Mouse (Mus musculus) heart, embryonic 15.5 days (tissue): ENCODE measurements around the gene Cd93. TPM values are rescaled to one million over a fixed set of nuclear protein-coding genes. Genes with fewer than 3 reads are reported as not detected.

Source experiments
- ATAC-seq: fragments of 200-750 bp; cut with Nextera tagmentation; replicated peaks from 2 replicates; pipeline ENCODE4 v1.8.0; 2017; ENCODE audit warnings: low read depth, moderate TSS enrichment; ENCODE audit not compliant: insufficient number of reproducible peaks, insufficient read depth, low FRiP score
- H3K27ac ChIP-seq: fragments of 300-500 bp; sonication (generic); 2 replicates; pipeline ENCODE4 v1.5.1; 2015; ENCODE audit warnings: mild to moderate bottlenecking, inconsistent platforms
- H3K27me3 ChIP-seq: fragments of 300-500 bp; sonication (generic); 2 replicates; pipeline ENCODE4 v1.6.1; 2015; ENCODE audit warnings: inconsistent platforms
- H3K36me3 ChIP-seq: fragments of 300-500 bp; sonication (generic); 2 replicates; pipeline ENCODE4 v1.6.1; 2015; ENCODE audit warnings: mild to moderate bottlenecking, inconsistent platforms
- H3K4me1 ChIP-seq: fragments of 300-500 bp; sonication (generic); replicated peaks from 2 replicates; pipeline ENCODE4 v1.6.1; 2015; ENCODE audit warnings: inconsistent platforms
- H3K4me2 ChIP-seq: fragments of 300-500 bp; sonication (generic); 2 replicates; pipeline ENCODE4 v1.6.1; 2015; ENCODE audit warnings: inconsistent platforms, mild to moderate bottlenecking, moderate library complexity
- H3K4me3 ChIP-seq: fragments of 300-500 bp; sonication (generic); 2 replicates; pipeline ENCODE4 v1.5.1; 2015; ENCODE audit warnings: mild to moderate bottlenecking, inconsistent platforms
- H3K9ac ChIP-seq: fragments of 300-500 bp; sonication (generic); 2 replicates; pipeline ENCODE4 v1.6.1; 2015; ENCODE audit warnings: mild to moderate bottlenecking, inconsistent platforms
- H3K9me3 ChIP-seq: fragments of 300-500 bp; sonication (generic); replicated peaks from 2 replicates; pipeline ENCODE4 v1.6.1; 2016; ENCODE audit warnings: inconsistent platforms
- WGBS: fragments of 180-500 bp; shearing (Covaris S2); methylation state at CpG from one replicate; pipeline ENCODE4 v1.1.7; 2015; ENCODE audit warnings: mixed read lengths; 5-methylcytosine and 5-hydroxymethylcytosine counted together
- polyA plus RNA-seq: library from polyadenylated mRNA; unstranded; fragments of >200 nt; fragmentation: Nextera tagmentation; extraction: Ambion mirVana; gene quantifications from 2 replicates; pipeline ENCODE4 v1.2.1, GENCODE M21; 2015

Cd93 gene
- polyA plus RNA-seq, 1 experiment from 2014 or later: 25.7 TPM

DNA sequence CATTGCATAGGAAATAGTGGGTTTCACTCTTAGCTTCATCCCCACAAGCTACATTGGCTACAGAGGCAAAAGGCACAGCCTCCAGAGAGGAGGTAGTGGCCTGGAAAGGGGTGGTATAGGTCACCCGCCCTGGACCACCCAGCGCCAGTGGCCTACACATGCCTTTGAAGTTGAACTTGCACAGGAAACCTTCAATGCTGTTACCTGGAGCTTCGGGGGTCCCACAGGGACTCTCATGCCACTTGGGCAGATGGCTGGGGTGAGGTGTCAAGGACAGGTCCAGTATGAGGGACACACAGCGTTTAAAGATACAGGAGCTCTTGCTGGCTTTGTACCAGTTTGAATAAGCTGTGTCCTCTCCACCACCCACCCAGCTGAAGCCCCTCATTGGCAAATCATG, 653 bp downstream of the Cd93 start:
- Histone ChIP-seq H3K4me3 (peak overlapping the region; percentile 47), H3K9me3 (no peaks in the 10 kb centered on the region), H3K4me2 (peak overlapping the region; percentile 45), H3K36me3 (no peaks in the 10 kb centered on the region), H3K27ac (peak overlapping the region; percentile 85), H3K27me3 (no peaks in the 10 kb centered on the region), H3K9ac (peak overlapping the region; percentile 47), H3K4me1 (peaks cover 7% of the 10 kb centered on the region)
- ATAC-seq: no peak
- 72% methylated on average over 4 of the region's 4 CpGs for WGBS

DNA sequence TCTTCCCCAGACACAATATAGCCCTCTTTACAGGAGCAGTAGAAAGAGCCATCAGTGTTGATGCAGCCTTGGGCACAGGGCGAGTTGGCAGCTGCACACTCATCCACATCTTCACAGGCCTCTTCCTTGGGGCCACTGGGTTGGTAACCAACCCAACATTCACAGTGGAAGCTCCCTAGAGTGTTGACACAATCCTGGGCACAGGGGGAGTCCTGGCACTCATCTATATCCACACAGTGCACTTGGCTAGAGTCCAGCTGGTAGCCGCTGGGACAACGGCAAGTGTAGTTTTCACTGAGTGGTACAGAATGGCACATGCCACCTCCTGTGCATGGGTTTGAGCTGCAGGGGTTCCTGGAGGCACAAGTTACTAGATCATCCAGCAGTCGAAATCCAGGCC, 1.2 kb downstream of the Cd93 start:
- Histone ChIP-seq H3K9ac (peak overlapping the region; percentile 47), H3K27ac (peak overlapping the region; percentile 85), H3K4me3 (peak overlapping the region; percentile 47), H3K27me3 (no peaks in the 10 kb centered on the region), H3K4me2 (peak overlapping the region; percentile 45), H3K36me3 (no peaks in the 10 kb centered on the region), H3K4me1 (peaks cover 7% of the 10 kb centered on the region), H3K9me3 (no peaks in the 10 kb centered on the region)
- ATAC-seq: no peak
- WGBS: 61% methylated on average over 4 of the region's 4 CpGs

DNA sequence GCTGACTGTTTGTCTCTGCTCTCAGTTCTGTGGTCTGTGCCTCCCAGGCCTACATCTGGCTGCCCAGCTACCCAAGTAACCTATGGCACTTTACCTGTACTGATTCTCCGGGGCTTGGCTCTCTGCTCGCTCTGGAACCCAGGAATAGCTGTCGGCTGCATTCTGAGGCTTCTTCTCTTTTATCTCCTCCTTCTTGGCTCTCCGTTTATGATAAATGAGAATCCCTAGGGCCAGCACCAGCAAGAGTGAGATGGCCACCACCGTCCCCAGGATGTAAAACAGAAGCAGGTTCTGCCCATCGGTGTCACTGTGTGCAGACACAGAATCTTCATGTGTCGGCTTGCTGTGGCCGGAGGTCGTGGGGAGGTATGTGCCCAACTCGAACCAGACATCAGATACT, 1.9 kb downstream of the Cd93 start:
- peak overlapping the region; percentile 85 for H3K27ac ChIP-seq

DNA sequence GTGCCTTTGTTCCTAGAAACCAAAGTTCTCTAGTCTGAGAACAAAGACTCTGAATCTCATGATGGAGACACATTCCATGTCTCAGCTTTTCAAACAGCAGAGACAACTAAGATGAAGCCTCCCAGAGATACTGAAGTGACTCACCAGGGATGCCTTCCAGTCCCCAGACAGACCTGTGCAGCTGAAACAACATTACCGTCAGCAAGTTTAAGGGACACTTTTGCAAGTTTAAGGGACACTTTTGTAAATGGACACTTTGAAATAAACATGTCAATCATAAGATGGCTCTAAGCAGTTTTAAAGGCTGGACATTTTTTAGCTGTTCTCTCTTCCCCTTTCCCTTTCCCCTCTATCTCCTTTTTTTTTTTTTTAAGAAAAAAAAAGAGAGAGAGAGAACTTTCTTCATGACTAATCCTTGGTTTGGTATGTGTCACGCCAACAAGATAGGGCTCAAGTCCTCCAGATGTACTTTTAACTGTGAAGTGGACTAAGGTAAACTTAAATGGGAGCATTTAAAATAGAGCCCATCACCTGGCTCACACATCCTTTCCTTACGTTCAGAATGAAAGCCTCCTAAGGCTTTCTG, 3.6 kb downstream of the Cd93 start:
- H3K9ac ChIP-seq: no peak overlapping the region
- 24% methylated on average over 3 of the region's 3 CpGs for WGBS
- 0 out of 2 replicates have a peak overlapping the region, but pooled peaks have one; percentile 45 for H3K27ac ChIP-seq

More for the DNA sequence above, 1.9 kb downstream of the Cd93 start:
- H3K9ac ChIP-seq: peak overlapping the region; percentile 47
- no peaks in the 10 kb centered on the region for H3K9me3 ChIP-seq
- H3K4me2 ChIP-seq: peak overlapping the region; percentile 45
- H3K36me3 ChIP-seq: no peaks in the 10 kb centered on the region
- peak overlapping the region; percentile 47 for H3K4me3 ChIP-seq
- peaks cover 7% of the 10 kb centered on the region for H3K4me1 ChIP-seq
- ATAC-seq: no peak
- no peaks in the 10 kb centered on the region for H3K27me3 ChIP-seq
- WGBS: 66% methylated on average over 10 of the region's 10 CpGs

DNA sequence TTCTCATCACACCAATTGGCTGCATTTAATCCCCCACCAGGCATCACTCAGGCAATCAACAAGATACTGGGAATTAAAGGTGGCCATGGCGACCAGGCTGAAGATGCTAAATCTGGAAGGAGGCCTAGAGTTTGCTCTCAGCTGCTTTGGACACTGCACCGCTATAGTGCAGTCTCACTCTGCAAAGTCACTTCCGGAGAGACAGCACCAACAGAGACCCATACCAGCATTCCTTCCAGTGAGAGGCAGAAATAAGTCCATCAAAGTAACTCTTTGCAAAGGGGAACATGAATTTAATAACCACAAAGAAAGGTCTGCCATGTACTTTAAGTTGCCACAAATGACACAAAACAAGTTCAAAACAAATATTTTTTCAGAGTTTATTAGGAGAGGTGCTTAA, 7.1 kb downstream of the Cd93 start:
- H3K4me3 ChIP-seq: no peak overlapping the region
- H3K9ac ChIP-seq: no peak overlapping the region
- peak overlapping the region; percentile 0; the same call in 1 of the 2 replicates for H3K4me2 ChIP-seq
- H3K27ac ChIP-seq: no peak overlapping the region
- 32% methylated on average over 3 of the region's 3 CpGs for WGBS
- H3K27me3 ChIP-seq: no peaks in the 10 kb centered on the region
- no peaks in the 10 kb centered on the region for H3K9me3 ChIP-seq
- no peak for ATAC-seq
- no peaks in the 10 kb centered on the region for H3K36me3 ChIP-seq
- no peaks in the 10 kb centered on the region for H3K4me1 ChIP-seq

More for the DNA sequence above, 3.6 kb downstream of the Cd93 start:
- Histone ChIP-seq H3K4me3 (peak overlapping the region; percentile 47), H3K4me2 (peak overlapping the region; percentile 45), H3K27me3 (no peaks in the 10 kb centered on the region), H3K36me3 (no peaks in the 10 kb centered on the region), H3K9me3 (no peaks in the 10 kb centered on the region), H3K4me1 (peaks cover 7% of the 10 kb centered on the region)
- ATAC-seq: no peak

DNA sequence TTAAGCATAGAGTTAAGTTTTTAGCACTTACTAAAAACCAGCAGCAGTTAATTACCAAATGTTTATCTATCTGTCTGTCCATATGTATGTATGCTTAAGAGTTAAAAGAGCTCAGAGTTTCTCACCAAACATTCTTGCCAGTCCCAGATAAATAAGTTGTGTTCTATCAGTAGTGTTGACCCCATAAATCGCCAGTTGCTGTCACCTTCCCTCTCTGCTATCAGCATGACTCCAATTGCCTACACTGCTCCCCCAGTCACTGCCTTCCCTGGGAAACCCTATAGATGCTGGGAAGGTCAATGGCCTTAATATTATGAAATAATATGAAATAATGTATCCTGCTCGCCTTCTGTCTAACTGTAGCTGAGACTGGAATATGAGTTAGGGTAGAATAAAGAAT, 11.0 kb downstream of the Cd93 start:
- H3K27ac ChIP-seq: no peak overlapping the region
- H3K9me3 ChIP-seq: no peaks in the 10 kb centered on the region
- H3K4me1 ChIP-seq: no peaks in the 10 kb centered on the region
- no peak overlapping the region for H3K4me3 ChIP-seq
- WGBS: 49% methylated on average over 2 of the region's 2 CpGs
- no peak overlapping the region for H3K4me2 ChIP-seq
- no peak overlapping the region for H3K9ac ChIP-seq
- H3K27me3 ChIP-seq: no peaks in the 10 kb centered on the region
- no peak for ATAC-seq
- H3K36me3 ChIP-seq: no peaks in the 10 kb centered on the region

DNA sequence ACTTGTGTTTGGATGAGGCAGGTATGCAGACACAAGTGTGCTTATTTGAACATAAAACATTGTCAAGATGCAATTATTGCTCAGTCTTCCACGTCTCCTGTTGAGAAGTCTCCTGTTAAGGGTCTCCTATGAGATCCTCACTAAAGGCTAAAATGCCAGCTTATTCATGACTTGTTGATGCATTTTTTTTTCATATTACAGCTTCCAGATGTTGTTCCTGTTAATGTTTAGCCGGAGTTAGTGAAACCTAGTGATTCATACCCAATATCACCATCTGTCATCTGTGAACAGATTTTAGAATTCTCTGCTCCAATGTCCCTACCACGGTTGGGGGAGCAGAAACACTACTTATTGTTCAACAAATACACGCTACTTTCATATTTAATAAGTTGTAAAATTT, 12.4 kb downstream of the Cd93 start:
- Histone ChIP-seq H3K27ac (no peak overlapping the region), H3K4me2 (no peak overlapping the region), H3K4me3 (no peak overlapping the region), H3K9ac (no peak overlapping the region), H3K36me3 (no peaks in the 10 kb centered on the region), H3K4me1 (no peaks in the 10 kb centered on the region), H3K9me3 (no peaks in the 10 kb centered on the region), H3K27me3 (no peaks in the 10 kb centered on the region)
- no peak for ATAC-seq
- WGBS: 83% methylated on average over 4 of the region's 4 CpGs

DNA sequence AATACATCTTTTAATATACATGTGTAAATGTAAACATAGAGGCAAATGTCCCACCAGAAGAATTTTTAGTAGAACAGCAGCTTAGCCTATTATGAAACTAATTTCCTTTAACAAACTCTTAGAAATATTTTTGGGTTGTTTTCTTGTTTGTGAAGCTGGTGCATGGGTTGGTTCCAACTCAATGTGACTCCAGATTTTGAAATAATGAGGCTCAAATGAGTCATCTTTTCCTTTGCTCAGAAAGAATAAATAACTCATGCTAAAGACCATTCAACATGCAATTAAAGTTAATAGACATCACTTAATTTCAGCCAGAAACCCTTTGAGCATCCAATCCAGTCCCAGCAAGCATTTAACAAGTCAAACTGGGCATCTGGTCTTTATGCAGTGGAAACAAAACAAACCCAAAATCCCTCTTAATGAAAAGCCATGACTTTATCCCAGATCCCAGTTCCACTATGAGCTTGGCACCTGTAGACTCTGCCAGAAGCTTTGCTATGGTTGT, 14.3 kb downstream of the Cd93 start:
- ATAC-seq: no peak
- no peak overlapping the region for H3K4me3 ChIP-seq

DNA sequence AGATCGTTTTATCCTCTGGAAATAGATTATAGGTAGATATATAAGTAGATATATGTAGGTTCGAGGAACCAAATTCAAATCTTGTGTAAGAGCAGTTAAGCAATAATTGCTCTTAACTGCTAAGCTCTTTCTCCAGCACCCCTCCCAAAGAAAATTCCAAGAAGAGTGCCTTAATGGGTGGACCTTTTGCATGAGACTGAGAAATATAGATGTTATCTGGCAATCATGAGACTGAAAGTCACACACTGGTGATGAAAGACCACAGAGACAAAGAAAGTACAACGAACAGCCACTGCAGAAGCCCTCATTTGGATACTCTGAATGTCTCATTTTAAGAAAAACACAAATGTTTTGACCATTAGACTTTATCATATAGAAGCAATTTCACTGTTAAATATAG, 14.8 kb downstream of the Cd93 start:
- Histone ChIP-seq H3K9ac (no peak overlapping the region), H3K4me3 (no peak overlapping the region), H3K27me3 (no peaks in the 10 kb centered on the region), H3K4me1 (no peaks in the 10 kb centered on the region), H3K4me2 (no peak overlapping the region), H3K36me3 (no peaks in the 10 kb centered on the region), H3K27ac (no peak overlapping the region), H3K9me3 (no peaks in the 10 kb centered on the region)
- WGBS: 53% methylated on average over 3 of the region's 3 CpGs
- no peak for ATAC-seq

More for the DNA sequence above, 14.3 kb downstream of the Cd93 start:
- no peaks in the 10 kb centered on the region for H3K36me3 ChIP-seq
- H3K4me2 ChIP-seq: no peak overlapping the region
- no peaks in the 10 kb centered on the region for H3K9me3 ChIP-seq
- no peaks in the 10 kb centered on the region for H3K27me3 ChIP-seq
- no peak overlapping the region for H3K27ac ChIP-seq
- no peak overlapping the region for H3K9ac ChIP-seq
- no peaks in the 10 kb centered on the region for H3K4me1 ChIP-seq

DNA sequence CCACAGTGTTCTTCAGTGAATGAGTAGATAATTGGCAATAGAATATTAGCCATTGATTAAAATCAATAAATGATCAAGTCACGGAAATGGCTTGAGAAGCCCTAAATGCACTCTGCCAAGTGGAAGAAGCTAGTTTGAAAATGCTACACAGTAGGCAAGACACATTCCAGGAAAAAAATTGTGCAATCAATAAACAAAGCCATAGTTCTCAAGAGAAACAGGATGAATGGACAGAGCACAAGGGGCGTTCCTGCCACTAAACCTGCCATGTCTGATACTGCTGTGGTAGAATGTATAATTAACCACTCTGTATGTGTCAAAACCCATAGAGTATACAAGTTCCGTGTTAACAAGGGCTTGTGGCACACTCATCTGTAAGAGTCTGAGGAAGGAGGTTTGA, 15.8 kb downstream of the Cd93 start:
- no peak overlapping the region for H3K4me2 ChIP-seq
- H3K4me1 ChIP-seq: no peaks in the 10 kb centered on the region
- no peak overlapping the region for H3K9ac ChIP-seq
- ATAC-seq: no peak
- 80% methylated on average over 3 of the region's 3 CpGs for WGBS
- H3K4me3 ChIP-seq: no peak overlapping the region
- no peaks in the 10 kb centered on the region for H3K27me3 ChIP-seq
- H3K9me3 ChIP-seq: no peaks in the 10 kb centered on the region
- H3K36me3 ChIP-seq: no peaks in the 10 kb centered on the region
- H3K27ac ChIP-seq: no peak overlapping the region

DNA sequence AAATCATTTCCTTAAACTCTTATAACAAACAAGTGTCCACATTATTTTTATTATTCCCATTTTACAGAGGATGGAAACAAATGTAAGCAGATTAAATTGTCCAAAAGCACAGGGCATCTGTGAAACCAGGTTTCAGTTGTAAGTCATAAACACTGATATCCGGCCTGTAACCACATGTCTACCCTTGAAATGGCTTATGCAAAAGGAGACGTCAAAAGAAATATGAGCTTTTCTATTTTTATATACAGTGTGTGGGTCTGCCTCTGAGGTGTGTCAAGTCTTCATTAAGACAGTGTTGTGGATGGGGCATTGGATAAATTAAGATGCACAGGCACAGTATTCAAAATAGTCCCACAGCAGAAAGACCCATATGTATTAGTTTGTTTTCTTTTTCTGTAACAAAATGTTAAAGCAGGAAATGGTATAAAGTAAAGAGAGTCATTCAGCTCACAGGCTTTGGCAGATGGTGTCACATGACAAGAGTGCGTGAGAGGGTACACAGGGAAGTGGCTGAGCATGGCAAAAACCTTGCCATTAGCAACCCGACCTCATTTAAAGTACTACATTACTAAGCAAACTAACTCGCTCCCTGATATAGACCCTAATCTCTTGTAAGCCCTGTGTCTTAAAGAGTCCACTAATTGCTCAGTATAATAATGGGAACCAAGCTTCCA, 17.5 kb downstream of the Cd93 start:
- Histone ChIP-seq H3K27me3 (no peaks in the 10 kb centered on the region), H3K4me3 (no peak overlapping the region), H3K27ac (no peak overlapping the region), H3K9me3 (no peaks in the 10 kb centered on the region), H3K9ac (no peak overlapping the region), H3K4me2 (no peak overlapping the region), H3K4me1 (no peaks in the 10 kb centered on the region), H3K36me3 (no peaks in the 10 kb centered on the region)
- 67% methylated on average over 5 of the region's 5 CpGs for WGBS
- ATAC-seq: no peak

DNA sequence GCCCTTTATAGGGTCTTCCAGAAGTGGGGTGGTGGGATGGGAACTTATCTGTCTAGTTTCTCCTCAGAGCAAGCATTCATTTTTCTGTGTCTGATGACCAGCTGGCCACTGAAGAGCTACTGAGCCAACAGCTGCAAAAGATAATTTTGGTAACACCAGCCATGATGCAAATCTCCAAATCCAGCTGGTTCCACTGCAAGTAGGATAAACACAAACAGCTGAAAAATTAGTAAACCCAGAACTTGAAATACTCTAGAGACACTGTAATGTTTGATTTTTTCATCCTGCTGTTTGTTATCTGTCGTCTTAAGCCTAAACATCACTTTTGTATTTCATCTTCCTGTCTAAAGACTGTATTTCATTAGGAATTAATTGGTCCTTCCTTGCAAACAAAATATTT, 21.7 kb downstream of the Cd93 start:
- H3K9me3 ChIP-seq: no peaks in the 10 kb centered on the region
- H3K4me3 ChIP-seq: no peak overlapping the region
- no peaks in the 10 kb centered on the region for H3K4me1 ChIP-seq
- no peaks in the 10 kb centered on the region for H3K27me3 ChIP-seq
- no peak for ATAC-seq
- WGBS: 71% methylated on average over 1 of the region's 1 CpGs
- no peaks in the 10 kb centered on the region for H3K36me3 ChIP-seq
- no peak overlapping the region for H3K9ac ChIP-seq
- H3K27ac ChIP-seq: no peak overlapping the region
- no peak overlapping the region for H3K4me2 ChIP-seq
